Mouse (Mus musculus) urinary bladder, postnatal 25 days (tissue): ENCODE results near the gene Psmc1.
A peak's percentile ranks its signal among the peaks of the same experiment; 100 is the strongest.

Experiments used
- DNase-seq: peaks from one replicate; pipeline ENCODE4 v3.0.0; 2022; ENCODE audit warnings: low spot score

Psmc1 gene

GRCm38 (mm10) chr12:100109986-100110696 is at the start of gene Psmc1:
Gene Psmc1 (plus strand): TSS chr12:100110154.
- peak; percentile 65 for DNase-seq

DNA sequence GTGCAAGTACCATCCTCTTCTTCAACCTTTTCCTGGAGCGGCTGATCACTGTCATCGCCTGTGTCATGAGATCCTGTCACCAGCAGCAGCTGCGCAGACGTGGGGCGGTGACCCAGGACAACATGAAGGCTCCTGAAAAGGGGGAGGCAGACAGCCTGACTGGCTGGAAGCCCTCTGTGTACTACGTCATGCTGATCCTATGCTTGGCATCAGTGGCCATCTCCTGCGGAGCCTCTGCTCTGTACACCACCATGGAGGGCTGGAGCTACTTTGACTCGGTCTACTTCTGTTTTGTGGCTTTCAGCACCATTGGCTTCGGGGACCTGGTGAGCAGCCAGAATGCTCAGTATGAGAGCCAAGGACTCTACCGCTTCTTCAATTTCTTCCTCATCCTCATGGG is 48.9 kb upstream of the Psmc1 start:
- no peak for DNase-seq

GRCm38 (mm10) chr12:100061826-100062225 is 48.1 kb upstream of the Psmc1 start:
- no peak for DNase-seq

DNA sequence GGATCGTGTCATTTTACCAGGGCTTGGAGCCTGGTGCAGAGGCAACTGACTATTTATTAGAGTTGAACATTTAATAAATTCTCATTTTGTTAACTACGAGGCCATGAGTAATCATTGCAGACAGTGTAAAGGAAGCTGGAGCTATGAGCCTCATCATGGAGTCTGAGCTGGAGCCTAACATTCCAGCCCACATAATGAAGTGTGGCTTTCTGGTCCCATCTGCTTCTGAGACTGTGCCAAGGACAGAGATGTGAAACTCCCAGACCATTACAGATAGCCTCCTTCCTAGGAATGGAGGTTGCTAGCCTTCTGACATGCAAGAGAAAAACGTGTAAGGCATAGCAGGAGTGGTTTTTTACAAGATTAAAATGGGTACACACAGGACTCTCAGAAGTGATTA is 47.4 kb upstream of the Psmc1 start:
- no peak for DNase-seq

DNA sequence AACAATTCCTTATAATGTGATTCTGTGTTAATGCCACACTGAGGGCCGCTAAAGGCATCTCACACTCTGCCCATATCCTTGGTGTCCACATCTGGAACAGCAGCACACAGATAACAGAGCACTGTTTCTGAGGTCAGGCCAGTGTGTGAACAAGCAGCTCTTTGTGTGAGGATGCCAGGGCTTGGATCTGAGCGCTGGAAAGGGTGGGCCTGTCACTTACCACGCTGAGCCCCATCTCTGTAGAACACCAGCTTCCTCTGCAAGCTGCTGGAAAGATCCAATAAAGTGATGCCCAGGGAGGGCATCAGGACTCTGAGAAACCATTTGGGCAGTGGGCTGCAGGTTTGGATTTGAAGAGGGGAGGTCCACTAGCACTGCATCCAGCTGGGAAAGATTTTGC is 44.8 kb upstream of the Psmc1 start:
- no peak for DNase-seq

DNA sequence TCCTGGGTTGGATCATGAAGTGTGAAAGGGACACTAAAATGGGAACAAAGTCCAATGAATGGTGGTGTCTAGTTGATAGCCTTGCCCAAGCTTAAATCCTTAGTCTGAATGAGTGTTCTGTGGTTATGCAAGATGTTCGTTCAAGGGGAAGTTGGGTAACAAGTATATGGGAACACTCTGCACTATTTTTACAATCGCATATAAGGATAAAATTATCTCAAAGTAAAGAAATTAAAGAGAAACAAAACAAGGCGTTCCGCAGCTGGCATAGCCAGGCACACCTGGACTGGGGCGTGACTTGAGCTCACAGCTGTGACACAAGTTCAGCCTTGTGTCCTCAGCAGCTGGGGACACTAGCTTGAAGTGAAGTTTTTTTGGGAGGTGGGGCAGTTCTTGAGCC is 42.5 kb upstream of the Psmc1 start:
- DNase-seq: no peak

DNA sequence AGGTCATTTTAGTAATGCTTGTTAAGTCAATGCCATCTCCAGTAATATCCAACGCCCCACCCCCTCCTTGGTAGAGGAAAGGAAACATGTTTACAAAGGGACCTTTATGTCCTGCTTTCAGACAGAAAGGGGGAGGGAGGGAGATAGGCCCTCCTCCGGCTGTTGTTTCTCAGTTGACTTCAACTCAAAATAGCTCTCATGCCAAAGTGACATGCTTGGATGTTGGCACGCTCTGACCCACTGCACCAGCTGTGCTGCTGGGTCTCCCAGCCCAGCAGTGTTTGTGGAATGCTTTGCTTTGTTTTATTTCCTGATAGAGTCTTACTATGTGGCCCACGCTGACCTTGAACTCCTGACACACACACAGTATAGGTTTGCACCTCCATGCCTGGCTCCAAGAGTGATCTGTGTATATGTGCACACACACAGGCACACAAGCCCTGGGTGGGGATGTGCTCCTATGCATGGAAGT is 36.7 kb upstream of the Psmc1 start:
- no peak for DNase-seq

GRCm38 (mm10) chr12:100075715-100076114 is 34.2 kb upstream of the Psmc1 start:
- no peak for DNase-seq

DNA sequence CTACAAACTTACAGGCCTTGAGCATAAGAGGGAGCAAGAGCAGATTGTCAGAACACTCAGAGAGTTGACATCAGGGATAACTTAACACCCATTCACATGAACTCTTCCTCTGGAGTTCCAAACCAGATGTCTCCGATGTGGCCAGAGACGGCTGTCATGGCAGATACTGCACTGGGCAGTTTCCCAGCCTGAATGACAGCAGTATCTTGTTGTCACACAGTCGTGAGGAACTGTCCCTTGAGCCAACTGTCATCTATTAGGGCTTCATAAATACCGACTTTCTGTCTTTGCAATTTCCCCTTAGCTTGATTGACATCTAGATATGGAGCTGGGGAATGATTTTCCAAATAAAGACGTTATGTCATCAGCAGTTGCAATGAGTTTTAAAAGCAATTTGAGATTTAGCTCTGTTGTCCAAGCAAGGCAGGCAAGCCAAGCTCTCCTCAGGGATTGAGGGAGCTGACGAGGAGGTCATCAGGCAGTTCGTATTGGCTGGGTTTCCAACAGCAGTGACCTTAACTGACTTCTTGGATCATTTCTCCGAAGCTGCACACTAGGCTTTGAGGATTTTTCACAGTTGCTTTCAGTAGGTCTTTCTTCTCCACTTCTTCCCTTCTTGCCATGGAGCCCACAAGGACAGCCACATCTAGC is 30.2 kb upstream of the Psmc1 start:
- no peak for DNase-seq

- no peak for DNase-seq
Measured at GRCm38 (mm10) chr12:100088026-100088425, 21.9 kb upstream of the Psmc1 start.

DNA sequence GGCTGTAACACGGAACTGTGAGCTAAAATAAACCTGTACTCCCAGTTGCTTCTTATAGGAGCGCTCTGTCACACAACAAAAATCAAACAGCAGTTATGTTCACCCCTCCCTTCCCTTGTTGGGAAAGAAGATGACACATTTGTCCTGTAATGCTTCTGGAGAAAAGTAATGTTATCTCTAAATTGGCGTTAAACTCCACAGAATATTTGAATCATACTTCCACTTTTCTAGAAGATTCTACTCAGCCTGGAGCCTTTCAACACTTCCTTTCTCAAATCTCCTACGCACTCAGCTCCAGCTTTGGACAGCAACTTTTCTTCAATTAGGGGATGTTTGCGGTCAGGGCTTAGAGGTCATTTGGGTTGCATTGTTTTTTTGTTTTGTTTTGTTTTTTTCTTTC is 20.7 kb upstream of the Psmc1 start:
- DNase-seq: no peak

- no peak for DNase-seq
Measured at GRCm38 (mm10) chr12:100090750-100091149, 19.2 kb upstream of the Psmc1 start.

- no peak for DNase-seq
Measured at GRCm38 (mm10) chr12:100093046-100093445, 16.9 kb upstream of the Psmc1 start.

DNA sequence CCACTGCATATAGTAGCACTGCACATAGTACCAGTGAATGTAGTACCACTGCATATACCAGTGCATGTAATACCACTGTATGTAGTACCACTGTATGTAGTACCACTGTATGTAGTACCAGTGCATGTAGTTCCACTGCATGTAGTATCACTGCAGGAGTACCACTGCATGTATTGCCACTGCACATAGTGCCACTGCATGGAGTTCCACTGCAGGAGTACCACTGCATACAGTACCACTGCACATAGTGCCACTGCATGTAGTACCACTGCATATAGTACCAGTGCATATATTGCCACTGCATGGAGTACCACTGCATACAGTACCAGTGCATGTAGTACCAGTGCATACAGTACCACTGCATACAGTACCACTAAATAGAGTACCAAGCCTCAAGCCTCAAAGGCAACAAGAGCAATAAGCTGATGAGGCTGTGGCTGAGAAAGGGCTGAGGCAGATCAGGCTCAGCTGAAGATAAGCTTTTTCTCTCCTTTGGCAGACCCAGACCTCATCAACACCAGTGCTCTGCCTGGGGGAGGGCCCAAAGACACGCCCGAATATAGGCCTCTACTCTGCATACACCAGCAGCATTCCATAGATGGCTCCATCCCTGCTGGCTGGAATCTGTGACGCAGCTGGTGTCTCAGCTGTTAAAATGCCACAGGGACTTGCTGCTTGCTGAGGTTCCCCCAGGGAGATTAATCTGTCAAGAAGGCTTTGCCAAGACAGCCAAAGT is 9.8 kb upstream of the Psmc1 start:
- DNase-seq: no peak

DNA sequence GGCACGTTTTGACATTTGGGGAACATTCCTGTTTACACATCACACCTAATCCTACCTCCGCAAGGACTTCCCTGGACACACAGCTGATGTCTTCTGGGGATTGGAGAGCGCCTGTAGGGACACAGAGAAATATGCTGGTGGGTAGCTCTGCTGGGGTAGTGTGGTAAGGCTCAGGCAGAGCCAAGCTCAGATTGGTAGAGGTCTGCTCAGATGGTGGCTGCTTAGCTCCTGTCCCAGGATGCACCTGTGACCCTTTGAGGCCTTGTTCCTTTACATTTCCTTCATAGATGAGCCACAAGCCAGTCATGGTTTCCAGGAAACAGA is 9.3 kb upstream of the Psmc1 start:
- no peak for DNase-seq

GRCm38 (mm10) chr12:100101651-100102050 is 8.3 kb upstream of the Psmc1 start:
- DNase-seq: no peak

GRCm38 (mm10) chr12:100104530-100104929 is 5.4 kb upstream of the Psmc1 start:
- no peak for DNase-seq

GRCm38 (mm10) chr12:100106275-100106895 is 3.6 kb upstream of the Psmc1 start:
- peak; percentile 71 for DNase-seq

DNA sequence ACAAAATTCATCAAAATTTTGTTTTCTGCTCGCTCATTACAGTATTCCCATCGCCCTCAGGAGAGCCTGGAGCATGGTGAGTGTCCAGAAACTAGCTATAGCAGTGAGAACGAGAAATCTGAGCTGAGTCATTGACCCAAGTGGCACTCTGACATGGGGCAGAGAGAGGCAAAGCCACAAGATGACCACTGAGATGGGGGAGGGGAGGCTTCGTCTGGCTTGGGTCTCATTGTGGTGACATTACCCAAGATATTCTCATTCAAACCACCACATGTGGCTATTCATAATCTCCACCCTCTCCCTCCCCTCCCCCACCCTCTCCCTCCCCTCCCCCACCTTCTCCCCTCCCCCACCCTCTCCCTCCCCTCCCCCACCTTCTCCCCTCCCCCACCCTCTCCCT is 2.5 kb upstream of the Psmc1 start:
- no peak for DNase-seq

DNA sequence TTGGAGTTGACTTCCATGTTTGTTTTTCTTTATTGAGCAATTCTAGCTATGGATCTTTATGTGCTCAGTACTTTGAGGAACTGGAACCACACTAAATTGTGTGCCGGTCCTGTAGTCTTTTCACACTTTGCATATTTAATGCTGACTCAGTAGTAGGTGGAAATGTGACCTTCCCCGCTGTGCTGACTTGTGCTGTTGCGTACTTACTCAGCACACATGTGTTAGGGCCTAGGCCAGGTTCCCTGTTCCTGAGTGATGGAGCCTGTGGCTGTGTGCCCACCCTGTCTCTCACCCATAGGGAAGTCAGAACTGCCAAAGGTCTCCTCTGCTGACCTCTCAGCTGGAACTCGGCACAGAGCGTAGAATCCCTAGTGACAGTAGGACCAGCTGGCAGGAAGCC is 6.0 kb downstream of the Psmc1 start:
- DNase-seq: no peak

DNA sequence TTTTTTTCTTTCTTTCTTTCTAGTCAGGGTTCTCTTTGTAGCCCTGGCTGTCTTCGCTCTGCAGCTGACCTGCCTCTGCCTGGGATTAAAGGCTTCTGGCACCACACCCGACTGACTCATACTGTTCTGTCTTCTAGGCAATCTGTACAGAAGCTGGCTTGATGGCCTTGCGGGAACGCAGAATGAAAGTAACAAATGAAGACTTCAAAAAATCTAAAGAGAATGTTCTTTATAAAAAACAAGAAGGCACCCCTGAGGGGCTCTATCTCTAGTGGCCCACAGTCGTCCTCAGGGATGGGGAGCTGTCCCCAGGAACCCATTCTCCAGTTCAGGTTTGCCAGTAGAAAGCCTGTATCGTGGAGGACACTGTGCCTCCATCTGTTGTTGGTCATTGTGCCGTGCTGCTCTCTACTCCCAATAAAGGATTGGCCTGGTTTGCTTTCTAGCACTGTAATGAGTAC is 13.0 kb downstream of the Psmc1 start:
- peak; percentile 45 for DNase-seq

- no peak for DNase-seq
Measured at GRCm38 (mm10) chr12:100123476-100123875, 13.5 kb downstream of the Psmc1 start.
